Comparison of ENCODE assay signal across 8 mouse cellular contexts in the genomic region with DNA sequence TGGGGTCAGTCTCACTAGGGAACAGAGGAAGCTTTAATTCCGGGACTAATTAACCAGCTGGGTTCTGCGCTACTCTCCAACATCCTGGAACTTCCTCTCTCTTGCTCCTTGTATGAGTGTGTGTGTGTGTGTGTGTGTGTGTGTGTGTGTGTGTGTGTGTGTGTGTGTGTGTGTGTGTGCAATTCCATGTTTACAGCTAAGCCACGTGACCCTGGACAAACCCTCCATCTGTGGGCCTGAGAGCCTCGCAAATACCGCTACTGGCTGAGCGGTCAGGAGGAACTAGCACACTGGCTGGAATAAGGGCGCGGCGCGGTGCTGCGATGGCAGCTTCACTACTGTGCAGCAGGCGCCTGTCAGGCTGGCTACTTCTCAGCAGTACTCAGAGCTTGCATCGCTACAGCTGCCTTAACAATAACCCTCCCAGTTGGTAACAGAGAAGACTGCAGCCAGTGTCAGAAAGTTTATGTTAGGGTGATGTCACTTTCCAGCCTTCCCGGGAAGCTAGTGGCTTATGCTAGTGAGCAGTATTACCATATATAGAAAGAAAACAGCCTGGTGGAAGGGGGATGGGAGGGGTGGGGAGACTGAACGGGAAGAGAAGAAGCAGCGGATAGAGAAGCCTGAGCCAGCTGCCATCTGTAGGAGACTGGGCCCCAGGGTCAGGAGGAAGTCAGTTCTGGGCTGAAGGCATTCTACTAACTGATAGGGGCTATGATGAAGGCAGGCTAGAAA. TPM values are rescaled to one million over a fixed set of nuclear protein-coding genes. Genes with fewer than 3 reads are reported as not detected.
A peak's percentile ranks its signal among the peaks of the same experiment; 100 is the strongest.
DNase-seq lines count a peak whose midpoint lies in the region; ATAC-seq lines count a peak whose summit lies in the region.

No protein-coding gene starts in this region.

- peaks cover 12% of the 10 kb centered on the region for H3K36me3 ChIP-seq in megakaryocyte, embryonic 14.5 days (replicated peaks; ENCODE audit: low read length)

- ATAC-seq in common myeloid progenitor, adult 5-6 weeks (replicated peaks; ENCODE audit: low read depth, poor library complexity, severe bottlenecking): peak; percentile 90
- ATAC-seq in inflammation-experienced regulatory T-cells, adult 6 months: peak; percentile 31

- peaks cover 61% of the 10 kb centered on the region for H3K4me1 ChIP-seq in megakaryocyte, embryonic 14.5 days

- peaks cover 10% of the 10 kb centered on the region; the same call in 1 of the 2 replicates for H3K9me3 ChIP-seq in megakaryocyte, embryonic 14.5 days

- intact Hi-C loops in gastrocnemius, postnatal 14 days (cut with DNase I; ENCODE audit: low total_unique reads): loop anchor here (10.0 kb wide), 1 partner anchor 50 kb away; no protein-coding TSS in a partner anchor
- intact Hi-C loops in left cerebral cortex, postnatal 10 days (cut with DNase I): loop anchor here (5.0 kb wide), 3 partner anchors 33 to 73 kb away; partner anchors contain the start of gene Itgb1

- peak; percentile 50 for DNase-seq in adipocyte (ENCODE audit: low spot score)
- DNase-seq in gastrocnemius, postnatal 14 days: peak; percentile 80
- peak; percentile 39 to 88 for DNase-seq in left cerebral cortex, postnatal 10 days (ENCODE audit: extremely low spot score in 1 of 2, low spot score in 2 of 2)
- peak; percentile 20 to 52 for DNase-seq in right cerebral cortex, adult 2 months (ENCODE audit: low spot score in 2 of 2)
- DNase-seq in urinary bladder, postnatal 25 days (ENCODE audit: low spot score): peak; percentile 50

- H3K27me3 ChIP-seq in megakaryocyte, embryonic 14.5 days (replicated peaks): no peaks in the 10 kb centered on the region

- peak overlapping the region; percentile 92 for H3K4me3 ChIP-seq in megakaryocyte, embryonic 14.5 days (replicated peaks)

RNA-seq across cellular contexts. Expression of gene Itgb1, which starts 30.9 kb away (rescaled TPM):
- total RNA-seq in common myeloid progenitor, adult 5-6 weeks (2017): 190 and 198 TPM in 2 replicates
- total RNA-seq in gastrocnemius, postnatal 14 days (2021): 100 to 1,000 TPM; 251 to 274 TPM
- polyA plus RNA-seq in inflammation-experienced regulatory T-cells, adult 6 months (2017; shearing (Covaris generic)): 100 to 1,000 TPM; 160 to 315 (median 162) TPM
- total RNA-seq in left cerebral cortex, postnatal 10 days (2021): 10 to 100 TPM; 78.7 to 79.5 TPM
- 47.5 and 54.1 TPM in 2 replicates for polyA plus RNA-seq in megakaryocyte, embryonic 14.5 days (2012; ENCODE audit: insufficient read depth, low replicate concordance)

Comparison
In these comparisons a context has a peak if more than half of its experiments do, and no peak if none do; other contexts are left out.
1. Peak in every context shown above with its lines: DNase-seq, ATAC-seq and H3K4me3 ChIP-seq.